Mouse (Mus musculus) spleen, adult 2 months (tissue): ENCODE results near the gene Cpz. TPM values are rescaled to one million over a fixed set of nuclear protein-coding genes. Genes with fewer than 3 reads are reported as not detected.

Experiments used
- DNase-seq, 2 experiments: peaks; one replicate each; pipeline versions ENCODE4 v3.0.0 to v3.0.0-alpha.2; 2012 to 2021; ENCODE audit warnings: low spot score in 2 of 2, low read depth in 1 of 2
- H3K27ac ChIP-seq: fragments of 200-500 bp; 2 replicates; pipeline ENCODE4 v1.5.1; 2012; ENCODE audit warnings: low read length, inconsistent platforms; ENCODE audit not compliant: insufficient read depth
- H3K27me3 ChIP-seq: fragments of 200-500 bp; 2 replicates; pipeline ENCODE4 v1.6.1; 2012; ENCODE audit warnings: mild to moderate bottlenecking, moderate library complexity, low read length, inconsistent platforms; ENCODE audit not compliant: control insufficient read depth, insufficient read depth
- H3K36me3 ChIP-seq: fragments of 200-500 bp; 2 replicates; pipeline ENCODE4 v1.6.1; 2012; ENCODE audit warnings: mild to moderate bottlenecking, low read length, inconsistent platforms; ENCODE audit not compliant: control insufficient read depth, insufficient read depth
- H3K4me1 ChIP-seq: fragments of 200-500 bp; 2 replicates; pipeline ENCODE4 v1.6.1; 2011; ENCODE audit warnings: inconsistent platforms; ENCODE audit not compliant: control insufficient read depth, insufficient read depth, insufficient read length
- H3K4me3 ChIP-seq: fragments of 200-500 bp; 2 replicates; pipeline ENCODE4 v1.5.1; 2011; ENCODE audit warnings: mild to moderate bottlenecking, inconsistent platforms; ENCODE audit not compliant: insufficient read depth, insufficient read length; ENCODE audit errors: extremely low read depth
- CTCF ChIP-seq: fragments of 200-500 bp; IDR thresholded peaks from 2 replicates; pipeline ENCODE4 v1.5.1; 2011; ENCODE audit warnings: mild to moderate bottlenecking, inconsistent platforms; ENCODE audit not compliant: insufficient read depth, insufficient read length, insufficient replicate concordance; ENCODE audit errors: extremely low read depth
- POLR2A ChIP-seq: fragments of 200-500 bp; IDR thresholded peaks from 2 replicates; pipeline ENCODE4 v1.6.1; 2011; ENCODE audit warnings: low read depth, low read length, inconsistent platforms
- WGBS: fragments of 180-500 bp; shearing (Covaris S2); methylation state at CpG from one replicate; pipeline ENCODE4 v1.1.7; 2018; 5-methylcytosine and 5-hydroxymethylcytosine counted together
- polyA plus RNA-seq: library from polyadenylated mRNA; depleted of rRNA; stranded (reverse); fragments of >200 nt; gene quantifications from 2 replicates; pipeline ENCODE4 v1.2.3, GENCODE M21; 2012

Gene Cpz
- polyA plus RNA-seq, 1 experiment = 1.2 TPM

- Histone ChIP-seq H3K27me3 (no peaks in the 10 kb centered on the region), H3K27ac (no peak overlapping the region; the same call in 1 of the 2 replicates), H3K4me3 (no peak overlapping the region), H3K36me3 (no peaks in the 10 kb centered on the region), H3K4me1 (no peaks in the 10 kb centered on the region)
- 76% methylated on average over 4 of the region's 4 CpGs for WGBS
- TF ChIP-seq CTCF = no peak
- TF ChIP-seq POLR2A = no peak
- DNase-seq = no peak
Observed at GRCm38 (mm10) chr5:35541059-35541790, 15.7 kb upstream of the Cpz start.

- H3K36me3 ChIP-seq = no peaks in the 10 kb centered on the region
- H3K27ac ChIP-seq = no peak overlapping the region
- 71% methylated on average over 5 of the region's 5 CpGs for WGBS
- DNase-seq = no peak
- H3K4me3 ChIP-seq = no peak overlapping the region
- no peaks in the 10 kb centered on the region for H3K27me3 ChIP-seq
- no peak for TF ChIP-seq CTCF
- TF ChIP-seq POLR2A = no peak
- no peaks in the 10 kb centered on the region for H3K4me1 ChIP-seq
Observed at GRCm38 (mm10) chr5:35540555-35540954, 15.1 kb upstream of the Cpz start.

- no peak for TF ChIP-seq POLR2A
- TF ChIP-seq CTCF = no peak
- Histone ChIP-seq H3K4me1 (no peaks in the 10 kb centered on the region), H3K4me3 (no peak overlapping the region), H3K27ac (no peak overlapping the region), H3K27me3 (no peaks in the 10 kb centered on the region), H3K36me3 (no peaks in the 10 kb centered on the region)
- 70% methylated on average over 4 of the region's 4 CpGs for WGBS
- DNase-seq = no peak
Observed at GRCm38 (mm10) chr5:35539576-35539975, 14.1 kb upstream of the Cpz start.

GRCm38 (mm10) chr5:35538022-35538421 is 12.5 kb upstream of the Cpz start:
- no peak for DNase-seq
- no peak overlapping the region for H3K27ac ChIP-seq
- no peak overlapping the region for H3K4me3 ChIP-seq
- 84% methylated on average over 3 of the region's 3 CpGs for WGBS
- no peaks in the 10 kb centered on the region for H3K36me3 ChIP-seq
- no peaks in the 10 kb centered on the region for H3K4me1 ChIP-seq
- H3K27me3 ChIP-seq = no peaks in the 10 kb centered on the region
- TF ChIP-seq CTCF (no peak), POLR2A (no peak)

- TF ChIP-seq POLR2A (no peak), CTCF (no peak)
- H3K27me3 ChIP-seq = no peaks in the 10 kb centered on the region
- no peak overlapping the region for H3K27ac ChIP-seq
- 71% methylated on average over 1 of the region's 1 CpGs for WGBS
- H3K36me3 ChIP-seq = no peaks in the 10 kb centered on the region
- H3K4me3 ChIP-seq = no peak overlapping the region
- H3K4me1 ChIP-seq = no peaks in the 10 kb centered on the region
- no peak for DNase-seq
Observed at GRCm38 (mm10) chr5:35537474-35537873, 12.0 kb upstream of the Cpz start.

- no peak overlapping the region for H3K27ac ChIP-seq
- H3K36me3 ChIP-seq = no peaks in the 10 kb centered on the region
- WGBS = 67% methylated on average over 3 of the region's 3 CpGs
- no peaks in the 10 kb centered on the region for H3K27me3 ChIP-seq
- TF ChIP-seq POLR2A = no peak
- no peak for TF ChIP-seq CTCF
- H3K4me3 ChIP-seq = no peak overlapping the region
- H3K4me1 ChIP-seq = no peaks in the 10 kb centered on the region
- DNase-seq = no peak
Observed at GRCm38 (mm10) chr5:35536271-35536670, 10.8 kb upstream of the Cpz start.

GRCm38 (mm10) chr5:35531586-35531985 is 6.1 kb upstream of the Cpz start:
- TF ChIP-seq POLR2A (no peak), CTCF (no peak)

More at GRCm38 (mm10) chr5:35531586-35531985, 6.1 kb upstream of the Cpz start:
- Histone ChIP-seq H3K27me3 (no peaks in the 10 kb centered on the region), H3K27ac (no peak overlapping the region), H3K4me3 (no peak overlapping the region), H3K36me3 (no peaks in the 10 kb centered on the region), H3K4me1 (no peaks in the 10 kb centered on the region)
- DNase-seq = no peak
- WGBS = 11% methylated on average over 10 of the region's 10 CpGs
